ENCODE assay signal across 8 mouse cellular contexts in genomic region chr10:43173828-43174325, GRCm38 (mm10). TPM values are rescaled to one million over a fixed set of nuclear protein-coding genes. Genes with fewer than 3 reads are reported as not detected.
A peak's percentile ranks its signal among the peaks of the same experiment; 100 is the strongest.
DNase-seq lines count a peak whose midpoint lies in the region; ATAC-seq and TF ChIP-seq lines count a peak whose summit lies in the region.

No protein-coding gene starts in this region.

- peak overlapping the region; percentile 90 for H3K9ac ChIP-seq in embryonic facial prominence, embryonic 11.5 days (replicated peaks; ENCODE audit: low read length)
- H3K9ac ChIP-seq in hindbrain, embryonic 15.5 days: peak overlapping the region; percentile 94

- WGBS in embryonic facial prominence, embryonic 11.5 days: under 1% methylated on average over 22 of the region's 38 CpGs
- WGBS in hindbrain, embryonic 15.5 days: 1% methylated on average over 31 of the region's 38 CpGs
- WGBS in midbrain, embryonic 10.5 days: under 1% methylated on average over 31 of the region's 38 CpGs

- H3K4me1 ChIP-seq in embryonic facial prominence, embryonic 11.5 days (ENCODE audit: control insufficient read depth, insufficient read depth, low read length): 0 out of 2 replicates have a peak, but pooled peaks cover 2% of the 10 kb centered on the region
- peaks cover 45% of the 10 kb centered on the region for H3K4me1 ChIP-seq in hindbrain, embryonic 15.5 days (replicated peaks)
- peaks cover 53% of the 10 kb centered on the region for H3K4me1 ChIP-seq in midbrain, embryonic 10.5 days

- H3K79me3 ChIP-seq in C2C12 (ENCODE audit: low read depth): no peaks in the 10 kb centered on the region

- H3K4me2 ChIP-seq in embryonic facial prominence, embryonic 11.5 days (ENCODE audit: low read depth, low read length): peak overlapping the region; percentile 93
- H3K4me2 ChIP-seq in hindbrain, embryonic 15.5 days: peak overlapping the region; percentile 90

- H3ac ChIP-seq in C2C12 (ENCODE audit: control insufficient read depth, insufficient read length, low read depth): peak overlapping the region; percentile 71

- H3K27ac ChIP-seq in gastrocnemius, adult 2 months: peak overlapping the region; percentile 90
- H3K27ac ChIP-seq in embryonic facial prominence, embryonic 11.5 days (replicated peaks; ENCODE audit: low read depth, low read length): peak overlapping the region; percentile 81
- peak overlapping the region; percentile 98 for H3K27ac ChIP-seq in hindbrain, embryonic 15.5 days (replicated peaks)
- H3K27ac ChIP-seq in midbrain, embryonic 10.5 days (replicated peaks): peak overlapping the region; percentile 91

- no peak for TF ChIP-seq CTCF in gastrocnemius, adult 2 months (IDR thresholded peaks at IDR 0.05)
- no peak for TF ChIP-seq CTCF in C2C12 (IDR thresholded peaks at IDR 0.05; ENCODE audit: control insufficient read depth, insufficient read depth, insufficient read length)

- H3K27me3 ChIP-seq in C2C12 (ENCODE audit: control insufficient read depth, insufficient read depth, insufficient read length): no peaks in the 10 kb centered on the region
- peaks cover 4% of the 10 kb centered on the region; the same call in 1 of the 2 replicates for H3K27me3 ChIP-seq in embryonic facial prominence, embryonic 11.5 days (ENCODE audit: control insufficient read depth, insufficient read depth, low read length)
- no peaks in the 10 kb centered on the region for H3K27me3 ChIP-seq in hindbrain, embryonic 15.5 days
- peaks cover 79% of the 10 kb centered on the region for H3K27me3 ChIP-seq in midbrain, embryonic 10.5 days (ENCODE audit: low read depth, poor library complexity, severe bottlenecking)

- H3K36me3 ChIP-seq in C2C12 (ENCODE audit: control insufficient read depth, insufficient read depth): no peaks in the 10 kb centered on the region
- H3K36me3 ChIP-seq in embryonic facial prominence, embryonic 11.5 days (replicated peaks; ENCODE audit: control insufficient read depth, insufficient read depth, low read depth, low read length): no peaks in the 10 kb centered on the region
- no peaks in the 10 kb centered on the region for H3K36me3 ChIP-seq in hindbrain, embryonic 15.5 days
- no peaks in the 10 kb centered on the region for H3K36me3 ChIP-seq in midbrain, embryonic 10.5 days

- peak overlapping the region; percentile 88 for H3K4me3 ChIP-seq in gastrocnemius, adult 2 months
- peak overlapping the region; percentile 34 for H3K4me3 ChIP-seq in C2C12 (ENCODE audit: insufficient read depth, poor library complexity, severe bottlenecking)
- H3K4me3 ChIP-seq in embryonic facial prominence, embryonic 11.5 days (ENCODE audit: low read depth, low read length): peak overlapping the region; percentile 88
- H3K4me3 ChIP-seq in hindbrain, embryonic 15.5 days: peak overlapping the region; percentile 98
- H3K4me3 ChIP-seq in midbrain, embryonic 10.5 days: peak overlapping the region; percentile 74

- H3K9me3 ChIP-seq in embryonic facial prominence, embryonic 11.5 days (replicated peaks; ENCODE audit: control insufficient read depth, low read length): no peaks in the 10 kb centered on the region
- no peaks in the 10 kb centered on the region for H3K9me3 ChIP-seq in hindbrain, embryonic 15.5 days
- no peaks in the 10 kb centered on the region for H3K9me3 ChIP-seq in midbrain, embryonic 10.5 days (replicated peaks)

- ATAC-seq in embryonic facial prominence, embryonic 11.5 days (replicated peaks; ENCODE audit: insufficient number of reproducible peaks, low FRiP score, low TSS enrichment, low read depth): 0 out of 2 replicates have a peak, but pooled peaks have one; percentile 22
- ATAC-seq in hindbrain, embryonic 15.5 days (ENCODE audit: low FRiP score, low read depth): peak; percentile 52

- DNase-seq in gastrocnemius, adult 2 months: no peak
- DNase-seq in gastrocnemius, postnatal 14 days: no peak
- DNase-seq in embryonic facial prominence, embryonic 11.5 days (ENCODE audit: low spot score): peak; percentile 57
- DNase-seq in midbrain, embryonic 10.5 days (ENCODE audit: low spot score): no peak
- DNase-seq in left cerebral cortex, adult 9 months (ENCODE audit: low spot score in 2 of 2): no peak
- no peak for DNase-seq in frontal cortex, postnatal 25 days (ENCODE audit: low spot score in 2 of 2)

- no peaks in the 10 kb centered on the region for H3K79me2 ChIP-seq in C2C12 (ENCODE audit: control insufficient read depth, insufficient read depth)

- intact Hi-C loops in gastrocnemius, adult 2 months (cut with DNase I): loop anchor here (5.0 kb wide), 4 partner anchors 137 to 208 kb away; no protein-coding TSS in a partner anchor
- intact Hi-C loops in gastrocnemius, postnatal 14 days (cut with DNase I; ENCODE audit: low total_unique reads): loop anchor here (10.0 kb wide), 1 partner anchor 179 kb away; no protein-coding TSS in a partner anchor

TF ChIP-seq in C2C12, 6 proteins besides CTCF, POLR2A, EP300 and RAD21:
- no peak for TF ChIP-seq MAX (IDR thresholded peaks at IDR 0.05)
TF ChIP-seq in C2C12: peak in this region for 0.

RNA-seq across cellular contexts. Expression of gene Sobp, which starts 0.5 kb away (rescaled TPM):
- 10 to 100 TPM; 29.2 to 34.5 TPM for total RNA-seq in gastrocnemius, adult 2 months (2021)
- total RNA-seq in gastrocnemius, postnatal 14 days (2021): 10 to 100 TPM; 13.1 to 21.5 TPM
- polyA plus RNA-seq in C2C12 (2012; fragmentation: generic; extraction: Trizol): 1.2 TPM
- 5.2 and 5.3 TPM in 2 replicates for polyA plus RNA-seq in embryonic facial prominence, embryonic 11.5 days (2014; fragmentation: Nextera tagmentation; extraction: Ambion mirVana)
- 13.2 and 13.3 TPM in 2 replicates for polyA plus RNA-seq in hindbrain, embryonic 15.5 days (2015; fragmentation: Nextera tagmentation; extraction: Ambion mirVana)
- 2.0 and 2.3 TPM in 2 replicates for polyA plus RNA-seq in midbrain, embryonic 10.5 days (2016; fragmentation: Nextera tagmentation; extraction: Ambion mirVana)

RNA-seq across cellular contexts. Expression of gene 9030612E09Rik, which starts 0.6 kb away (rescaled TPM):
- 1 to 10 TPM; 1.7 to 2.6 TPM for total RNA-seq in gastrocnemius, adult 2 months (2021)
- 1 to 10 TPM; 2.1 to 2.4 TPM for total RNA-seq in gastrocnemius, postnatal 14 days (2021)
- polyA plus RNA-seq in C2C12 (2012; fragmentation: generic; extraction: Trizol): 0.22 TPM
- 0.81 and 1.7 TPM in 2 replicates for polyA plus RNA-seq in embryonic facial prominence, embryonic 11.5 days (2014; fragmentation: Nextera tagmentation; extraction: Ambion mirVana)
- polyA plus RNA-seq in hindbrain, embryonic 15.5 days (2015; fragmentation: Nextera tagmentation; extraction: Ambion mirVana): 2.3 TPM in 2 replicates
- 0.79 and 1.3 TPM in 2 replicates for polyA plus RNA-seq in midbrain, embryonic 10.5 days (2016; fragmentation: Nextera tagmentation; extraction: Ambion mirVana)

RNA-seq across cellular contexts. Expression of gene Pdss2, which starts 47.4 kb away (rescaled TPM):
- 10 to 100 TPM; 16.8 to 25.0 TPM for total RNA-seq in gastrocnemius, adult 2 months (2021)
- total RNA-seq in gastrocnemius, postnatal 14 days (2021): 10 to 100 TPM; 20.6 to 22.6 TPM
- 7.5 TPM for polyA plus RNA-seq in C2C12 (2012; fragmentation: generic; extraction: Trizol)
- polyA plus RNA-seq in embryonic facial prominence, embryonic 11.5 days (2014; fragmentation: Nextera tagmentation; extraction: Ambion mirVana): 13.7 and 14.6 TPM in 2 replicates
- polyA plus RNA-seq in hindbrain, embryonic 15.5 days (2015; fragmentation: Nextera tagmentation; extraction: Ambion mirVana): 16.6 and 17.0 TPM in 2 replicates
- polyA plus RNA-seq in midbrain, embryonic 10.5 days (2016; fragmentation: Nextera tagmentation; extraction: Ambion mirVana): 15.2 and 16.0 TPM in 2 replicates

Comparison
In these comparisons a context has a peak if more than half of its experiments do, and no peak if none do; other contexts are left out.
1. H3K4me3 ChIP-seq: peak in every context shown above with its lines; median percentile 98 in hindbrain, embryonic 15.5 days; 88 in gastrocnemius, adult 2 months; 88 in embryonic facial prominence, embryonic 11.5 days; 74 in midbrain, embryonic 10.5 days; 34 in C2C12.